Mouse (Mus musculus) bone marrow macrophage, adult 2 months (primary cell): Measurements from ENCODE around the gene Itpripl1.

ENCODE experiments used
- CTCF ChIP-seq: IDR thresholded peaks from 2 replicates; pipeline ENCODE4 v1.5.1; 2012; ENCODE audit warnings: low read depth, mild to moderate bottlenecking, low read length, moderate library complexity
- POLR2A ChIP-seq: IDR thresholded peaks from 2 replicates; pipeline ENCODE4 v1.6.1; 2012; ENCODE audit warnings: mild to moderate bottlenecking, low read depth, low read length, borderline replicate concordance

DNA sequence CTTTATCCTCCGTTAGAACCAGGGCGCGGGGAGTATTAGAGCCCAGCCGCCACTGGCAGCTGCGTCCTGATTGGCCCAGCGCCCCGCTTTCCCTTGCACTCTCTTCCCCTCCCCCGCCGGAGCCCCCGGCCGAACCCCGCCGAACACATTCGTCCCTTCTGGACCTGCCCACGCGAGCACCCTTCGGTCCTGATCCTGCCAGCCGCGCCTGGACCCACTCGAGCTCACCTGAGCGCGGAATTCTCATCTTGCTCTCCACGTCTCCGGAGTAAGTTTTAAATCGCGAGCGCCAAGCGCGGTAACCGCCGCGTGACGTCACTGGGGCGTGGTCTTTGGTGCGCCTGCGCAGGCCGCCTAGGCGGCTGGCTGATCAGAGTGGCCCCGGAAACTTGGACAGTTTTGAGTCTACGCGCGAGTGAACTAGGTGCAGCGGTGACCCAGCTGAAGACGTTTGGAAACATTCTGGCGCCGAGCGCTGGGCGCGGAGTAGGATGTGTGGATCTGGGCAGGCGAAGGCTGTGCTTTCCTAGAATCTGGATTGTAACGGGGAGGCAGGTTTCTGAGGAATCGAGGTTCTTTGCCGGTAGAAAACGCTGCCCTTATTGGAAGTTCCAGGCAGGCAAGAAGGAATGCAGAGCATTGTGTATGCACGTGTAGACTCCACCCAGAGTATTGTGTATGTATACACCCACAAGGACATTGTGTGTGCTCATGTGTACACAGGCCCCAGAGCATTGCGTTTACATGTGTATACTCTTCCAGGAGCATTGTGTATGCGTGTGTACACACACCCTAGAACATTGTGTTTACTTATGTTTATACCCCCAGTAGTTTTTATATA lies 9.4 kb downstream of the Itpripl1 start, which contains the start of gene Ncaph:
- TF ChIP-seq CTCF (no peak), POLR2A (peak; percentile 83)
